Comparison of ENCODE assay signal across 8 mouse cellular contexts in genomic region chr14:11160806-11161450, GRCm38 (mm10). TPM values are rescaled to one million over a fixed set of nuclear protein-coding genes. Genes with fewer than 3 reads are reported as not detected.
DNase-seq lines count a peak whose midpoint lies in the region; ATAC-seq lines count a peak whose summit lies in the region.

No protein-coding gene starts in this region.

- H3K9me3 ChIP-seq in erythroblast, embryonic 14.5 days (ENCODE audit: control insufficient read depth, low read length) = no peaks in the 10 kb centered on the region
- no peaks in the 10 kb centered on the region for H3K9me3 ChIP-seq in heart, embryonic 13.5 days
- H3K9me3 ChIP-seq in kidney, embryonic 16.5 days (ENCODE audit: low read length) = no peaks in the 10 kb centered on the region
- H3K9me3 ChIP-seq in limb, embryonic 15.5 days = no peaks in the 10 kb centered on the region

- H3K9ac ChIP-seq in heart, embryonic 13.5 days = peak overlapping the region; percentile 84
- peak overlapping the region; percentile 85 for H3K9ac ChIP-seq in kidney, embryonic 16.5 days (replicated peaks; ENCODE audit: low read length)
- H3K9ac ChIP-seq in limb, embryonic 15.5 days = peak overlapping the region; percentile 60

- no peaks in the 10 kb centered on the region for H3K36me3 ChIP-seq in erythroblast, embryonic 14.5 days (ENCODE audit: control insufficient read depth)
- no peaks in the 10 kb centered on the region for H3K36me3 ChIP-seq in heart, embryonic 13.5 days
- H3K36me3 ChIP-seq in kidney, embryonic 16.5 days (ENCODE audit: insufficient read depth, low read length) = no peaks in the 10 kb centered on the region
- H3K36me3 ChIP-seq in limb, embryonic 15.5 days = no peaks in the 10 kb centered on the region

- ATAC-seq in erythroblast, adult 5-6 weeks (replicated peaks; ENCODE audit: low FRiP score, poor library complexity, severe bottlenecking) = no peak
- ATAC-seq in heart, embryonic 13.5 days (ENCODE audit: extremely low read depth, insufficient number of reproducible peaks, low FRiP score, low TSS enrichment) = no peak
- peak; percentile 90 for ATAC-seq in kidney, embryonic 16.5 days (ENCODE audit: low FRiP score, low TSS enrichment)
- ATAC-seq in limb, embryonic 15.5 days (ENCODE audit: insufficient number of reproducible peaks, low FRiP score, low TSS enrichment, low read depth) = peak; percentile 78
- peak; percentile 52 for ATAC-seq in monocyte, adult 5-6 weeks (replicated peaks; ENCODE audit: insufficient number of reproducible peaks, low FRiP score, low TSS enrichment, poor library complexity, severe bottlenecking)

- H3K27ac ChIP-seq in heart, embryonic 13.5 days (replicated peaks) = peak overlapping the region; percentile 57
- peak overlapping the region; percentile 84 for H3K27ac ChIP-seq in kidney, embryonic 16.5 days (ENCODE audit: low read length)
- peak overlapping the region; percentile 78 for H3K27ac ChIP-seq in limb, embryonic 15.5 days

- no peaks in the 10 kb centered on the region for H3K27me3 ChIP-seq in erythroblast, embryonic 14.5 days (ENCODE audit: control insufficient read depth)
- no peaks in the 10 kb centered on the region for H3K27me3 ChIP-seq in heart, embryonic 13.5 days (replicated peaks)
- H3K27me3 ChIP-seq in kidney, embryonic 16.5 days (ENCODE audit: insufficient read depth, low read length) = no peaks in the 10 kb centered on the region
- H3K27me3 ChIP-seq in limb, embryonic 15.5 days = no peaks in the 10 kb centered on the region

- peak overlapping the region; percentile 79 for H3K4me2 ChIP-seq in heart, embryonic 13.5 days
- H3K4me2 ChIP-seq in kidney, embryonic 16.5 days (replicated peaks; ENCODE audit: low read depth, low read length) = peak overlapping the region; percentile 85
- H3K4me2 ChIP-seq in limb, embryonic 15.5 days = peak overlapping the region; percentile 78

- peak overlapping the region; percentile 45 for H3K4me3 ChIP-seq in erythroblast, embryonic 14.5 days (replicated peaks)
- peak overlapping the region; percentile 77 for H3K4me3 ChIP-seq in heart, embryonic 13.5 days
- H3K4me3 ChIP-seq in kidney, embryonic 16.5 days (ENCODE audit: low read length) = peak overlapping the region; percentile 77
- H3K4me3 ChIP-seq in limb, embryonic 15.5 days = peak overlapping the region; percentile 67

- peak; percentile 36 for DNase-seq in fibroblast of lung, adult 2 months (ENCODE audit: low read depth)
- peak; percentile 35 to 63 for DNase-seq in spleen, postnatal 4 days (ENCODE audit: low spot score in 2 of 2)

- 9% methylated on average over 17 of the region's 17 CpGs for WGBS in heart, embryonic 13.5 days
- 4% methylated on average over 17 of the region's 17 CpGs for WGBS in kidney, embryonic 16.5 days
- 5% methylated on average over 17 of the region's 17 CpGs for WGBS in limb, embryonic 15.5 days

- peaks cover 2% of the 10 kb centered on the region for H3K4me1 ChIP-seq in erythroblast, embryonic 14.5 days (ENCODE audit: control insufficient read depth)
- H3K4me1 ChIP-seq in heart, embryonic 13.5 days = 0 out of 2 replicates have a peak, but pooled peaks cover 2% of the 10 kb centered on the region
- H3K4me1 ChIP-seq in kidney, embryonic 16.5 days (ENCODE audit: insufficient read depth, low read length) = peaks cover 8% of the 10 kb centered on the region; the same call in 1 of the 2 replicates
- H3K4me1 ChIP-seq in limb, embryonic 15.5 days = peaks cover 3% of the 10 kb centered on the region; the same call in 1 of the 2 replicates

RNA-seq across cellular contexts. Expression of gene Fhit, which starts 0.9 kb away (rescaled TPM):
- not detected in 2 replicates for polyA plus RNA-seq in erythroblast, embryonic 14.5 days (2012)
- not detected in 2 replicates for total RNA-seq in erythroblast, adult 5-6 weeks (2015; ENCODE audit: low replicate concordance)
- total RNA-seq in erythroblast, adult 5-6 weeks (2017; ENCODE audit: low replicate concordance) = 8.3 TPM in 1 of 2 replicates, not detected in the other
- polyA plus RNA-seq in heart, embryonic 13.5 days (2015; fragmentation: Nextera tagmentation; extraction: Ambion mirVana) = 4.4 and 4.8 TPM in 2 replicates
- polyA plus RNA-seq in kidney, embryonic 16.5 days (2015; fragmentation: Nextera tagmentation; extraction: Ambion mirVana) = 6.4 and 6.7 TPM in 2 replicates
- polyA plus RNA-seq in limb, embryonic 15.5 days (2015; fragmentation: Nextera tagmentation; extraction: Ambion mirVana) = 5.2 and 6.3 TPM in 2 replicates
- total RNA-seq in monocyte, adult 5-6 weeks (2017) = 1.8 to 2.0 TPM in 2 of 3 replicates, not detected in the other

Comparison
In these comparisons a context has a peak if more than half of its experiments do, and no peak if none do; other contexts are left out.
1. ATAC-seq: peak in kidney, embryonic 16.5 days (single experiment), limb, embryonic 15.5 days (single experiment) and monocyte, adult 5-6 weeks (single experiment); none in erythroblast, adult 5-6 weeks (single experiment) and heart, embryonic 13.5 days (single experiment).
2. Peak in every context shown above with its lines, with median percentiles within 50 percentile points of each other: H3K4me3 ChIP-seq, H3K27ac ChIP-seq, H3K4me2 ChIP-seq and H3K9ac ChIP-seq.